Mouse (Mus musculus) B cell, adult (primary cell): ENCODE results near the gene Golm1. TPM values are rescaled to one million over a fixed set of nuclear protein-coding genes. Genes with fewer than 3 reads are reported as not detected.

Experiments used
- total RNA-seq: library from RNA; stranded (reverse); gene quantifications from 4 replicates; pipeline ENCODE4 v1.2.4, GENCODE M21; 2023; ENCODE audit not compliant: inconsistent age

Golm1 gene
- total RNA-seq, result 23.7 to 26.3 TPM (median 25.1 TPM) in 4 replicates

DNA sequence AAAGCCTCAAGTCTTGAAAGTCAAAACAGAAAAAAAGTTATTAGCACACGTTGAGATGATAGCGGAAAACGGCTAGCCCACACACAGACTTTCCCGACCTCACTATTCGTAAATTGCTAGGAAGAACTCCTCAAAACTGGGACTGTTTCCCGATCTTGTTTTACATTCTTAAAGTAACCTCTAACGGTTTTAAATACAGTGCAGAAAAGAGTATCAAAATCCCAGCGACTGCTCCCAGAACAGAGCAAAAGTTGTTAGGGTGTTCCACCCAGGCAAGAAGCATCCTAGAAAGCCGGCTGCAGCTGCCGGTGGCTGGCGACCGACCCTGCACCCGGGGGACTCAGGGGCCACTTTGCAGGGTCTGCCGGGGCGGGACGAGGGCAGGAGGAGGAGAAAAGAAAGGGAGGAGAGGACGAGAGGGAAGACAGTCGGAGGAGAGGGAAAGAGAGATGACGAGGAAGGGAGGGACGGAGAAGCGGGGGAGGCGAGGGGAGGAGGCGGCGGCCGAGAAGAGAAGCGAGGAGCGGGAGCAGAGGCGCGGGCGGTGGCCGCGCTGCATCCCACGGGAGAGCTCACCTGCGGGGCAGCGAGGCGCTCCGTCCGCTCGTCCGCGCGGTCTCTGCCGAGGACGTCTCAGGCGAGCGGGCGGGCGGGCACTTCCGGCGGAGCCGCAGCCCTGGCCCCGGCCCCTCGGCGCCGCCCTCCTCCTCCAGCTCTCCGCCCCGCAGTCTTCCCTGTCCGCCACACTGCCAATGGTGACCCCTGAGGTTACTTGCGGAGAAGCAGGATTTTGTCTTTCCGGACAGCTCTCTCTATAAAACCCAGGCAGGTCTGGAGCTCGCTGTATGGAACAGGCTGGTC is at the start of gene Golm1:
TSS of gene Golm1 (minus strand) at position 661 of the 861 bp plus-strand sequence.

DNA sequence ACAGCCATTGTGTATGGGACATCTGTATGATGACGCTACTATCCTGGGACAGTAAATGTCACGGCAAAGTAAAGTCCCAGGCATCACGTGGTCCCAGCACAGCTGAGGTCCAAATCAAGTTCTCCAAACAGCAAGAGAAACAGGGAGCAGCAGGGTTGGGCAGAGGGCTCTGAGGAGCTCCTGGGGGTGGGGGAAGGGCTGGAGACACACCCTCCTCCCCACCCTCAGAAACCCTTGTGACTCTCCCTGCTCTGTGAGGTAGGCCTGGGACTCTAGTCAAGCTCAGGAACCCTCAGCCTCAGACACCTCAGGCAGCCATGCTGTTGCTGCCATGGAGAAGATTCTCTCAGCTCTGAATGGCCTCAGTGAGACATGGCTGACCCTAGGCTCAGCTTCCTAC is 36.4 kb upstream of the Golm1 start, which contains the start of gene Spata31d1b:
TSS of gene Spata31d1b (plus strand) at position 301 of the 400 bp plus-strand sequence.

DNA sequence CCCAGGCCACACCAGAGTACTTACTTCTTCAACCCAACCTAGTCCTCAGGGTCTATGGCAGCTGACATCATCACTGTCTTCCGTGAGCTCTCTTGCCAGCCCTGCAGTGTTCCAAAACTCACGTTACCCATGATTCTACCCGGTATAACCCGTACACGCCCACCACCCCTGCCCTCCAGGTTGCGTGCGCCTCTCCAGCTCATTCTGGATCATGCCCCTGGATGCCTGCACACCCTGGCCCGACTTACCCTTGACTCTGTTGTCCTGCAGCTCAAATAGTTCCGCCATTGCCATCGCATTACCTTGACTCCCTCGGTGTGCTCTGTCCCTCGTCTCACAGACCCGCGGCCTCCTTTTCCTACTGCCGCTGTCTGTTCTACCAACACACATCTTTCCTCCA is 34.6 kb upstream of the Golm1 start, which contains the start of gene Spata31d1a:
TSS of gene Spata31d1a (minus strand) at position 101 of the 400 bp plus-strand sequence.

DNA sequence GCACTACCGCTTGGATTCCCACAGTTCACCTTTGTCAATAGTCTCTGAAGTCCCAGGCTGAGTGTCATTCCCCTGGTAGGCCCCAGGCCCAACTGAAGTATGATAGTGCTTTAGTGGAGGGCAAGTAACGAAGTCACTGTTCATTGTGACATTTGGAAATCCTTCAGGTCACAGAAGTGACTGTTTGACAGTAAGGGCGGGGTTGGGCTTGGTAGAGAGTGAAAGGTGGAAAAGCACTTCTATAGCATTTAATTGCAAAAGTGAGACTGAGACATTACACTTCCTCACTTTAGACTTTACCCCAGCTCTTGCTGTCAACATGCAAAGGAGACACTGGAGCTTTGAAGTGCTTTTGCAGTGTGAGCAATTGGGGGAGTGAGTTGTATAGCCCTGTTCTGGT is 18.4 kb upstream of the Golm1 start, which contains the start of gene 4921517D22Rik:
TSS of gene 4921517D22Rik (minus strand) at position 101 of the 400 bp plus-strand sequence.

DNA sequence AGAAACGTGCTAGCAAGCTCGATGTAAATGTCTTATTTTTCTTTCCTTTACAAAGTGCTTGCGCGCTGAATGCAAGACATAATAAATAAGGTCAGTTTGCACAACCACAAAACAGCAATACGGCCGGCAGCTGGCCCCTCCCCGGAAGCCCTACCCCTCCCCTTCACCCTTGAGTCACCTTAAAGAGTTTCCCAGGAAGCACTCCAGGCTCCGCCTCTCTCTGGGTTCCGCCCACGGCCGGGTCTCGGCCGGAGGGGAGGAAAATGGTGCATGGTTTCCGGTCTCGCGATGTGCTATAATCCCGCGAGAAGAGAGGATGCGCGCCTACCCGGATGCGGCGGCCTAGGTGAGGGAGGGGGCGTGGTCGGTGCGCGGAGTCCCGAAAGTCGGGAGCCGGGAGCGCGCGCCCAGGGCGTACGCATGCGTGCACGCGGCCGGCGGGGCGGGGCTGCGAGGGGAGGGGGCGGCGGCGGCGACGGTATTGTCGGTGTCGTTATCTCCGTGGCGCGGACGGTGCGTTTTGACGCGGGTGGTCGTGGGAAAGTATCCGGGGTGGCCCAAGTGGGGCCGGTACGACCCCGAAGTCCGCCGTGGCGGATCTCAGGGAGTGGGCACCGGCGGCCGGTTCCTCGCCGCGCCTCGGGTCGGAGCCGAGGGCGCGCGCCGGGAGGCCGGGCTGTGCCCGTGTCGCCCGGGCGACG is 90.5 kb downstream of the Golm1 start, which contains the start of the genes Agtpbp1 and Naa35:
TSS of gene Agtpbp1 (minus strand) at position 281 of the 701 bp plus-strand sequence.
TSS of gene Naa35 (plus strand) at position 313 of the 701 bp plus-strand sequence.

Other genes starting within 250 kb of the Golm1 start
- 50.1 to 58.1 TPM (median 52.2 TPM) in 4 replicates for gene Agtpbp1, start 90.6 kb downstream of the Golm1 start, total RNA-seq
- 64.0 to 86.5 TPM (median 78.1 TPM) in 4 replicates for gene Naa35, start 90.6 kb downstream of the Golm1 start, total RNA-seq
- gene 4921517D22Rik, start 18.3 kb upstream of the Golm1 start, total RNA-seq, result not detected in 4 replicates
- gene Spata31d1a, start 34.5 kb upstream of the Golm1 start, total RNA-seq, result not detected in 4 replicates
- gene Spata31d1b, start 36.5 kb upstream of the Golm1 start, total RNA-seq, result not detected in 4 replicates
- gene Spata31d1d, start 55.9 kb upstream of the Golm1 start, total RNA-seq, result not detected in 4 replicates
- gene 1700014D04Rik, start 70.9 kb upstream of the Golm1 start, total RNA-seq, result 0.70 TPM in 1 of 4 replicates, not detected in the others
- 86.8 to 92.3 TPM (median 91.0 TPM) in 4 replicates for gene Isca1, start 94.0 kb upstream of the Golm1 start, total RNA-seq
- not detected in 4 replicates for gene Gm49354, start 106.4 kb upstream of the Golm1 start, total RNA-seq
- gene Tut7, start 147.3 kb upstream of the Golm1 start, total RNA-seq, result 234 to 279 TPM (median 245 TPM) in 4 replicates